Mouse (Mus musculus): ENCODE results near the gene Dkk2.

DNA sequence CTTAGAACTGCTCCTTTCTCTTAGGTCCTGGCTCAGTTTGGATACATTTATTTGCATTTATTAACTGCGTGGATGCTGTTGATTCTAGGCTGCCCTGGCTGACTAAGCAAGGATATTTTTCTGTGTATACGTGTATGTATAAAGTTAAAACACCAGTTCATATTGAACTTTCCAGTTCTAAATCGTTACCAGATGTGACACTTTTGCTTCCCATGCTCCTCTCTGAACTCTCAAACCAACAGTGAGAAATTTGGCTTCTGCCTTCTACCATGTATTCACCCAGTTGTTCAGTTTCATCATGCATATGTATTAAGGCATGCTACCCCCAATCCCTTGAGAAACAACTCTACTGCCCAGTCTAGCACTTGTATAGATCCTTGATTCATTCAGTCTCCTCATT, 45.0 kb upstream of the Dkk2 start:
- TF ChIP-seq CTCF (IDR thresholded peaks at IDR 0.05; ENCODE audit: low read depth): no peak
- no peak for TF ChIP-seq EP300 (optimal IDR thresholded peaks at IDR 0.05)
